Mouse (Mus musculus): ENCODE data around the gene Atp6v0a1.

GRCm38 (mm10) chr11:101089931-101090330, 80.7 kb downstream of the Atp6v0a1 start:
- TF ChIP-seq CTCF (IDR thresholded peaks at IDR 0.05; ENCODE audit: insufficient read depth, low read depth, low read length) (no peak), POLR2A (IDR thresholded peaks at IDR 0.05; ENCODE audit: insufficient read depth, low read depth, low read length) (no peak)
